Mouse (Mus musculus): ENCODE data around the gene Hist2h2ab. TPM values are rescaled to one million over a fixed set of nuclear protein-coding genes. Genes with fewer than 3 reads are reported as not detected.

The Hist2h2ab gene
- polyA plus RNA-seq, 1 experiment from 2014 or later, result 1.7 TPM

DNA sequence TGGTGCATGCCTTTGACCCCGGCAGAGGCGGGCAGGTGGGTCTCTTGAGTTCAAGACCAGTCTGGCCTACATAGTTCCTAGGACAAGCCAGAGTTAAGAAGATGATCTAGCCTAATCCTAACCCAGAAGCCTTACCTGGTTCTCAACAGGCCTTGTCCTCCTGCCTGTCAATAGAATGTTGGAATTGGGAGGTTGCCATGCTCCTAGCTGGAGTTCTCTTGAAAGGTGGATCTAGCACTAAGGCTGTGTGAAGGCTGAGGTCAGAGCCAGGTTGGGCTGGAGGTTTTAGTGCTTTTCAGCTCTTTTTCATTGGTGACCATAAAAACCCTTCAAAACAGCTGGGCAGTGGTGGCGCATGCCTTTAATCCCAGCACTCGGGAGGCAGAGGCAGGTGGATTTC is 41.2 kb upstream of the Hist2h2ab start:
- Histone ChIP-seq H3K36me3 (ENCODE audit: control insufficient read depth, insufficient read depth, low read length) (peaks cover 50% of the 10 kb centered on the region), H3K9me3 (replicated peaks; ENCODE audit: control insufficient read depth, low read length) (no peaks in the 10 kb centered on the region), H3K27ac (ENCODE audit: low read depth, low read length) (no peak overlapping the region), H3K4me1 (ENCODE audit: control insufficient read depth, insufficient read depth, low read length) (peaks cover 17% of the 10 kb centered on the region), H3K4me3 (ENCODE audit: low read depth, low read length) (no peak overlapping the region), H3K9ac (ENCODE audit: low read length) (no peak overlapping the region), H3K4me2 (ENCODE audit: low read length) (no peak overlapping the region), H3K27me3 (replicated peaks; ENCODE audit: control insufficient read depth, insufficient read depth, low read length) (no peaks in the 10 kb centered on the region)
- WGBS, result 93% methylated on average over 4 of the region's 4 CpGs
- no peak for DNase-seq (ENCODE audit: low spot score)
- no peak for ATAC-seq

DNA sequence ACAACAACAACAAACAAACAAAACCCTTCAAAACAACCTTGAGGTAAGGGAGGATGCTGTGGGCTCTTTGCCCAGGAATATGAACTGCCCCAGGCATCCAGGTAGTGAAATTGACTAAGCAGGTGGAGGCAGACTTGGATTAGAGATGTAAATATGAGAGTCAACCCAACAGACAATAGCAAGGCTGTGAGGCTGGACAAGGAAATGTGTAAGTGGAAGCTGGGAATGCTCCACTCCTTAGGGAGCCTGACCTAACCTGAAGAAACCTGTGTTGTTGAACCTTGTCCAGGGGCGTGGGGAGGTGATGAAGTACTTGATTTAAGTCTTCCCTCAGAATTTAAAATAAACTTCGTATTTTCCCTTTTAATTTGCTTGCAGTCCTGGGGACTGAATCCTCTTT is 40.8 kb upstream of the Hist2h2ab start:
- peaks cover 17% of the 10 kb centered on the region for H3K4me1 ChIP-seq (ENCODE audit: control insufficient read depth, insufficient read depth, low read length)
- H3K27ac ChIP-seq (ENCODE audit: low read depth, low read length), result no peak overlapping the region
- DNase-seq (ENCODE audit: low spot score) (no peak), ATAC-seq (no peak)
- no peaks in the 10 kb centered on the region for H3K9me3 ChIP-seq (replicated peaks; ENCODE audit: control insufficient read depth, low read length)
- no peak overlapping the region for H3K4me3 ChIP-seq (ENCODE audit: low read depth, low read length)
- H3K4me2 ChIP-seq (ENCODE audit: low read length), result no peak overlapping the region
- H3K36me3 ChIP-seq (ENCODE audit: control insufficient read depth, insufficient read depth, low read length), result peaks cover 46% of the 10 kb centered on the region
- 85% methylated on average over 2 of the region's 2 CpGs for WGBS
- no peaks in the 10 kb centered on the region for H3K27me3 ChIP-seq (replicated peaks; ENCODE audit: control insufficient read depth, insufficient read depth, low read length)
- no peak overlapping the region for H3K9ac ChIP-seq (ENCODE audit: low read length)

DNA sequence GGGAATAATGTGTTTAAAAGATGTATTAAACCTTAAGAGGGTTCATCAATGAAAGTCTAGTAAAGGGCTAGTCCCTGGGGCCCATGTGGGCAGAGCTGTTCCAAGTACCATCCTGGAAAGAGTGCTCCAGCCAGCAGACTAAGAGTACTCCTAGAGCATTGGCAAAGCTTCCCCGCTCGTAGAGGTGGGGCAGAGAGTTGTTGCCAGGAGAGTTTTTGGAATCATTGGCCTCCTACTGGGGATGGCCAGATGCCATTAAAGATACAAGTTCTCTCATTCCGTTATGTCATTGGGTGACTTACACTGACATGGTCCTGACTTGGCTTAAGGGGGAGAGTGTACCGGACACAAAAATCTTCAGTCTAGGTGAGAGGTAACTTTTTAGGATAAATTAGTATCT is 40.1 kb upstream of the Hist2h2ab start:
- Histone ChIP-seq H3K36me3 (ENCODE audit: control insufficient read depth, insufficient read depth, low read length) (peaks cover 40% of the 10 kb centered on the region), H3K4me1 (ENCODE audit: control insufficient read depth, insufficient read depth, low read length) (peaks cover 17% of the 10 kb centered on the region), H3K9ac (ENCODE audit: low read length) (no peak overlapping the region), H3K4me3 (ENCODE audit: low read depth, low read length) (no peak overlapping the region), H3K4me2 (ENCODE audit: low read length) (no peak overlapping the region), H3K27me3 (replicated peaks; ENCODE audit: control insufficient read depth, insufficient read depth, low read length) (no peaks in the 10 kb centered on the region), H3K27ac (ENCODE audit: low read depth, low read length) (no peak overlapping the region), H3K9me3 (replicated peaks; ENCODE audit: control insufficient read depth, low read length) (no peaks in the 10 kb centered on the region)
- DNase-seq (ENCODE audit: low spot score), result peak; percentile 13
- no peak for ATAC-seq
- WGBS, result 46% methylated on average over 4 of the region's 4 CpGs

DNA sequence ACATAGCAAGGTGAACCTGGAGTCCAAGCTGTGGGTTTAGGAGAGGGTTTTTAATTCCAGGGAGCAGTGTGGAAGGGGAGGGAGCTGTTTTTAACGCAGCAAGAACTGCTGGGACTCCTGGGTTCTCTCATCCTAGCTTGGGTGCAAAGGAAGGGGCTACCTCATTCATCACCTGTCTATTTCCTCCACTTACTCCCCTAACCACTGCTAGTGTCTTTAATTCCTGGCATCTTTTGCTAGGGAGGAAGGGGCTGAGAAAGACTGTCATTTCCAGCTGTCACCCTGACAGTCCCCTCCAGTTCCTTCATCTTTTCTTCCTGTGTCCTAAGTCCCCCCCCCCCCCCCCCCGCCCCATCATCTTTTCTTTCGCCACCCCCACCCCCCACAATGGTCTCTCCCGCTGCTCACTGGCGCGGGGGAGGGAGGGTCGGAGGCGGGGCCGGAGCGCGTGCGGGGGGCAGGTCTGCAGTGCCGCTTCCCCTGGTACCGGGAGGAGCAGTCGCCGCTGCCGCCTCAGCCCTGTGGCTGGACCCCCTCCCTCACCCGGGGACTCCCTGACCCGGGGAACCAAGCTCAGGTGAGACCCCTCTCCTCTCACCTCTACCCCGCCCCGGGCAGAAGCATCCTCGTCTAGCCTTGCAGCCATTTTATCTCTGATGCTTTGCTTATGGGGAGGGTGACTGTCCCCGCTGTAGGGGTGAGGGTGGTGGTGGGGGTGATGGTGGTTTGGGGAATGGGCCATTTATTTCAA is 38.8 kb upstream of the Hist2h2ab start, which contains the start of gene Sv2a:
Gene Sv2a (plus strand): TSS at position 425 of the 751 bp plus-strand sequence.
- Histone ChIP-seq H3K9me3 (replicated peaks; ENCODE audit: control insufficient read depth, low read length) (no peaks in the 10 kb centered on the region), H3K4me1 (ENCODE audit: control insufficient read depth, insufficient read depth, low read length) (peaks cover 17% of the 10 kb centered on the region), H3K4me2 (ENCODE audit: low read length) (peak within 1 kb of the TSS; percentile 69), H3K27ac (ENCODE audit: low read depth, low read length) (peak within 1 kb of the TSS; percentile 68), H3K27me3 (replicated peaks; ENCODE audit: control insufficient read depth, insufficient read depth, low read length) (no peaks in the 10 kb centered on the region), H3K4me3 (ENCODE audit: low read depth, low read length) (peak within 1 kb of the TSS; percentile 53), H3K36me3 (ENCODE audit: control insufficient read depth, insufficient read depth, low read length) (peaks cover 28% of the 10 kb centered on the region), H3K9ac (ENCODE audit: low read length) (peak within 1 kb of the TSS; percentile 80)
- peak; percentile 72 for ATAC-seq
- peak; percentile 52 for DNase-seq (ENCODE audit: low spot score)
- 2% methylated on average over 19 of the region's 23 CpGs for WGBS

DNA sequence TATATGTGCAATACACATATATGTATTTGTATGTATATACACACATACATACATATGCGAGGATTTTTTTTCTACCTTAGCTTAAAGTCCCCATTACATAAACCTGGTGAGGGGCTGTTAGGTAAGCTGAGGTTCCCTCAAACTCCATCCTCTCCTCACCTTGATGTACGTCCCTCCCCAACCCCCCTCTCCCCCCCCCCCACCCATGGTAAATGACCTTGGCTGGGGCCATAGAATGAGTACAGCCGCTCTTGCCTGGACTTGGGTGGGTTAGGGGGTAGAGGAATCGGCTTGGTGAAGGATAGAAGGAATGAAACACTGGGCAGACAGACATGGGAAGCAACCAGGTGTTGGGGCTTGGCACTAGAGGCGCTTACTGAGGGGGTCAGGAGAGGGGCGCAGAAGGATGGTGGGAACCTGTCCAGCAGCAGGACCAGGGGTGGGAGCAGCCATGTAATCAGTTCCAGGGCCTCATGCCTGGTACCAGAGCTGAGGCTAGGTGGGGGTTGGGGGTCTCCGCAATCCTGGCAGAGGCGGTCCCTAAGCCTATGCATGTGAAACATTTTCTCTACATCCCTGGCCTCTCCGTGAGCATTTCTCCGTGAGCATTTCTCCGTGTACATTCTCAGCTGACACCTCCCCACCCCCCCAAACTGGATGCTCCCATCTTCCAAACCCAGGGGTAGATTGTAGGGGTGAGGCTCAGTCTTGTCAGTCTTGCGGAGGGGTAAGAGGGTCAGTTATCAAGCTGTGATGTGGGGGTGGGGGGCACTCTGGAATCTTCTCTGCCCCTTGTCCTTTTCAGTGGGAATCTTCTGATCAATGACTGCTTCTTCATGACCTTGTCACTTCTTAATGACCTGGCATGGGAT is 37.9 kb upstream of the Hist2h2ab start:
- Histone ChIP-seq H3K27ac (ENCODE audit: low read depth, low read length) (peak overlapping the region; percentile 58; the same call in 1 of the 2 replicates), H3K9ac (ENCODE audit: low read length) (peak overlapping the region; percentile 80), H3K4me3 (ENCODE audit: low read depth, low read length) (peak overlapping the region; percentile 53), H3K4me2 (ENCODE audit: low read length) (peak overlapping the region; percentile 69), H3K4me1 (ENCODE audit: control insufficient read depth, insufficient read depth, low read length) (peaks cover 17% of the 10 kb centered on the region), H3K36me3 (ENCODE audit: control insufficient read depth, insufficient read depth, low read length) (peaks cover 22% of the 10 kb centered on the region), H3K27me3 (replicated peaks; ENCODE audit: control insufficient read depth, insufficient read depth, low read length) (no peaks in the 10 kb centered on the region), H3K9me3 (replicated peaks; ENCODE audit: control insufficient read depth, low read length) (no peaks in the 10 kb centered on the region)
- DNase-seq (ENCODE audit: low spot score) (peak; percentile 27), ATAC-seq (peak; percentile 21)
- 40% methylated on average over 12 of the region's 12 CpGs for WGBS

DNA sequence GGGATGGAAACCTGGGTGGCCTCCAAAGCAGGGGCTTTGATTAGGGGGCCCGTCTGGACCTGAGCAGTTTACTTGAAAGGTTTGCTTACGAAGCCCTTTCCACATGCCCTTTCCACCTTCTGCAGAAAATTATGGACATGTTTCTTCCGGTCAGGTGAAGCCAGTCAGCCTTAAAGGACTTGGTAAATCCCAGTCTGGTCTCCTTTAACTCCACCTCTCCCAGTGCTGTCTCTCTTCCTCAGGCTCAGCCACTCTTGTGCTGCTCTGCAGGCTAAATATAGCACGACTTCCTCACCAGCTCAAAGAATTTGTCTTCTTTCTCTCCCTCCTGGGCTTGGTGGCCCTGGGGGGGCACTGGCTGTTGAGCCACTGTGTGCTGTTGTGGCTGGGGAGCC is 37.3 kb upstream of the Hist2h2ab start:
- H3K4me3 ChIP-seq (ENCODE audit: low read depth, low read length), result peak overlapping the region; percentile 53
- ATAC-seq (no peak), DNase-seq (ENCODE audit: low spot score) (peak; percentile 2)
- H3K27me3 ChIP-seq (replicated peaks; ENCODE audit: control insufficient read depth, insufficient read depth, low read length), result no peaks in the 10 kb centered on the region
- peak overlapping the region; percentile 80 for H3K9ac ChIP-seq (ENCODE audit: low read length)
- H3K4me2 ChIP-seq (ENCODE audit: low read length), result peak overlapping the region; percentile 69
- H3K9me3 ChIP-seq (replicated peaks; ENCODE audit: control insufficient read depth, low read length), result no peaks in the 10 kb centered on the region
- no peak overlapping the region; the same call in 1 of the 2 replicates for H3K27ac ChIP-seq (ENCODE audit: low read depth, low read length)
- peaks cover 17% of the 10 kb centered on the region for H3K4me1 ChIP-seq (ENCODE audit: control insufficient read depth, insufficient read depth, low read length)
- WGBS, result 42% methylated on average over 4 of the region's 4 CpGs
- H3K36me3 ChIP-seq (ENCODE audit: control insufficient read depth, insufficient read depth, low read length), result peaks cover 25% of the 10 kb centered on the region

DNA sequence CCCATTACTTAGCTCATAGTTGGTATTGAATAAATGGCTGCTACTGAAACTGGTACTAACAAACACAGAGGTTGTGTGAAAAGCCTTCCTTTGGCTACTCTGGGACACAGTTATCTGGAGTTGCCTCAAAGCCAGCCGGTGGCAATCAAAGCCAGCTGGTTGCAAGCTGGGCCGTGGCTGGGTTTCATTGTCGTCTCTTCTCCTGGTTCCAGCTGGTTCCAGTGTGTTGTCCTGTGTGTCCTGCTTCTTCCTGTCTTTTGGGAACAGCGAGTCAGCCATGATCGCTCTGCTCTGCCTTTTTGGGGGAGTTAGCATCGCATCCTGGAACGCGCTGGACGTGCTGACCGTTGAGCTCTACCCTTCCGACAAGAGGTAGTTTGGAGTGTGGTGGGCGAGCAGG is 26.7 kb upstream of the Hist2h2ab start:
- H3K4me2 ChIP-seq (ENCODE audit: low read length), result no peak overlapping the region
- H3K9ac ChIP-seq (ENCODE audit: low read length), result no peak overlapping the region
- H3K27ac ChIP-seq (ENCODE audit: low read depth, low read length), result no peak overlapping the region
- H3K4me3 ChIP-seq (ENCODE audit: low read depth, low read length), result no peak overlapping the region
- WGBS, result 67% methylated on average over 12 of the region's 12 CpGs
- H3K27me3 ChIP-seq (replicated peaks; ENCODE audit: control insufficient read depth, insufficient read depth, low read length), result no peaks in the 10 kb centered on the region
- H3K9me3 ChIP-seq (replicated peaks; ENCODE audit: control insufficient read depth, low read length), result no peaks in the 10 kb centered on the region
- H3K36me3 ChIP-seq (ENCODE audit: control insufficient read depth, insufficient read depth, low read length), result peaks cover 40% of the 10 kb centered on the region
- DNase-seq (ENCODE audit: low spot score) (no peak), ATAC-seq (no peak)
- peaks cover 5% of the 10 kb centered on the region; the same call in 1 of the 2 replicates for H3K4me1 ChIP-seq (ENCODE audit: control insufficient read depth, insufficient read depth, low read length)

DNA sequence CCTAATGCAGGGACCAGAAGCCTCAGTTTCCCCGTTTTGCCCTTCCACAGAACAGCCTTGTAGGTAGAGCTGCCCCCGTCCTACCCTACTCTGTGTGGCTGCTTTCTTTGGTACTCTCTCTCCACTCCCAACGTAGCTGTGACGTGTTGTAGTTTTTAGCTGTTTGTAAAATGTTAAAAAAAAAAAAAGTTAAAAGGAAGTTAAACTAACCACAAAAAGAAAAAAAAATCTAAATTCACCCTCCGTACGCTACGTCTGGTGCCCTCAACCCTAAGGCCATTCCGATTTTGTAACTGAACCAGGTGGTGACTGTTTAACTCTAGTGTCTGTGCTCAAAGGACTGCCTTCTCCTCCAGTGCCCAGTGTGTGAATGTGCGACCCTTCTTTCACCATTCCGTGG is 24.7 kb upstream of the Hist2h2ab start:
- Histone ChIP-seq H3K4me1 (ENCODE audit: control insufficient read depth, insufficient read depth, low read length) (peaks cover 7% of the 10 kb centered on the region; the same call in 1 of the 2 replicates), H3K4me3 (ENCODE audit: low read depth, low read length) (no peak overlapping the region), H3K36me3 (ENCODE audit: control insufficient read depth, insufficient read depth, low read length) (peaks cover 26% of the 10 kb centered on the region), H3K9me3 (replicated peaks; ENCODE audit: control insufficient read depth, low read length) (no peaks in the 10 kb centered on the region), H3K27ac (ENCODE audit: low read depth, low read length) (no peak overlapping the region), H3K9ac (ENCODE audit: low read length) (no peak overlapping the region), H3K27me3 (replicated peaks; ENCODE audit: control insufficient read depth, insufficient read depth, low read length) (no peaks in the 10 kb centered on the region), H3K4me2 (ENCODE audit: low read length) (no peak overlapping the region)
- WGBS, result 85% methylated on average over 10 of the region's 10 CpGs
- ATAC-seq, result no peak
- no peak for DNase-seq (ENCODE audit: low spot score)
